Mouse (Mus musculus) midbrain, embryonic 14.5 days (tissue): ENCODE measurements around the gene Adipor2. TPM values are rescaled to one million over a fixed set of nuclear protein-coding genes. Genes with fewer than 3 reads are reported as not detected.
A peak's percentile ranks its signal among the peaks of the same experiment; 100 is the strongest.

ENCODE experiments used
- ATAC-seq: fragments of 200-750 bp; cut with Nextera tagmentation; 2 replicates; pipeline ENCODE4 v1.8.0; 2017; ENCODE audit warnings: moderate number of reproducible peaks, moderate library complexity; ENCODE audit not compliant: low FRiP score, low TSS enrichment
- DNase-seq: peaks from one replicate; pipeline ENCODE4 v3.0.0-alpha.2; 2015
- H3K27ac ChIP-seq: fragments of 300-500 bp; sonication (generic); replicated peaks from 2 replicates; pipeline ENCODE4 v1.5.1; 2014; ENCODE audit warnings: mild to moderate bottlenecking, low read depth, low read length, moderate library complexity
- H3K27me3 ChIP-seq: fragments of 300-500 bp; sonication (generic); 2 replicates; pipeline ENCODE4 v1.6.1; 2014; ENCODE audit warnings: low read length, control low read depth, mixed read lengths; ENCODE audit not compliant: control insufficient read depth, insufficient read depth
- H3K36me3 ChIP-seq: fragments of 300-500 bp; sonication (generic); 2 replicates; pipeline ENCODE4 v1.6.1; 2014; ENCODE audit warnings: low read length, control low read depth; ENCODE audit not compliant: control insufficient read depth, insufficient read depth
- H3K4me1 ChIP-seq: fragments of 300-500 bp; sonication (generic); 2 replicates; pipeline ENCODE4 v1.6.1; 2014; ENCODE audit warnings: mild to moderate bottlenecking, antibody characterized with exemption, low read length, control low read depth; ENCODE audit not compliant: control insufficient read depth, insufficient read depth
- H3K4me2 ChIP-seq: fragments of 300-500 bp; sonication (generic); 2 replicates; pipeline ENCODE4 v1.6.1; 2014; ENCODE audit warnings: mild to moderate bottlenecking, low read length, moderate library complexity
- H3K4me3 ChIP-seq: fragments of 300-500 bp; sonication (generic); replicated peaks from 2 replicates; pipeline ENCODE4 v1.5.1; 2014; ENCODE audit warnings: low read depth, low read length
- H3K9ac ChIP-seq: fragments of 300-500 bp; sonication (generic); replicated peaks from 2 replicates; pipeline ENCODE4 v1.6.1; 2014; ENCODE audit warnings: mild to moderate bottlenecking, low read length, moderate library complexity
- H3K9me3 ChIP-seq: fragments of 300-500 bp; sonication (generic); 2 replicates; pipeline ENCODE4 v1.6.1; 2016; ENCODE audit warnings: low read length, control low read depth, mixed read lengths; ENCODE audit not compliant: control insufficient read depth
- WGBS: fragments of 180-500 bp; shearing (Covaris S2); extraction: QIAGEN DNeasy Blood & Tissue Kit; methylation state at CpG from one replicate; pipeline ENCODE4 v1.1.7; 2014; 5-methylcytosine and 5-hydroxymethylcytosine counted together
- polyA plus RNA-seq: library from polyadenylated mRNA; unstranded; fragments of >200 nt; fragmentation: Nextera tagmentation; extraction: Ambion mirVana; gene quantifications from 2 replicates; pipeline ENCODE4 v1.2.1, GENCODE M21; 2014

Gene Adipor2
- polyA plus RNA-seq, 1 experiment from 2014 or later: 31.9 TPM

GRCm38 (mm10) chr6:119314751-119315476, 102.6 kb downstream of the Adipor2 start:
- H3K9ac ChIP-seq: no peak overlapping the region
- 73% methylated on average over 7 of the region's 7 CpGs for WGBS

GRCm38 (mm10) chr6:119313588-119314375, 103.7 kb downstream of the Adipor2 start:
- WGBS: 47% methylated on average over 14 of the region's 14 CpGs
- no peak overlapping the region for H3K4me3 ChIP-seq
- H3K4me2 ChIP-seq: no peak overlapping the region
- 0 out of 2 replicates have a peak, but pooled peaks cover 3% of the 10 kb centered on the region for H3K36me3 ChIP-seq
- ATAC-seq (peak; percentile 67), DNase-seq (peak; percentile 82)
- H3K27ac ChIP-seq: peak overlapping the region; percentile 67
- H3K4me1 ChIP-seq: peaks cover 22% of the 10 kb centered on the region
- no peaks in the 10 kb centered on the region for H3K27me3 ChIP-seq
- no peak overlapping the region for H3K9ac ChIP-seq
- H3K9me3 ChIP-seq: no peaks in the 10 kb centered on the region

More at GRCm38 (mm10) chr6:119314751-119315476, 102.6 kb downstream of the Adipor2 start:
- ATAC-seq (no peak), DNase-seq (no peak)
- no peak overlapping the region for H3K4me2 ChIP-seq
- 0 out of 2 replicates have a peak, but pooled peaks cover 3% of the 10 kb centered on the region for H3K36me3 ChIP-seq
- no peaks in the 10 kb centered on the region for H3K9me3 ChIP-seq
- H3K4me3 ChIP-seq: no peak overlapping the region
- peaks cover 22% of the 10 kb centered on the region for H3K4me1 ChIP-seq
- H3K27me3 ChIP-seq: no peaks in the 10 kb centered on the region
- H3K27ac ChIP-seq: no peak overlapping the region

- no peak overlapping the region for H3K9ac ChIP-seq
- DNase-seq (no peak), ATAC-seq (no peak)
- H3K36me3 ChIP-seq: 0 out of 2 replicates have a peak, but pooled peaks cover 3% of the 10 kb centered on the region
- H3K27ac ChIP-seq: no peak overlapping the region; the same call in 1 of the 2 replicates
- H3K27me3 ChIP-seq: no peaks in the 10 kb centered on the region
- 62% methylated on average over 3 of the region's 3 CpGs for WGBS
- no peak overlapping the region for H3K4me3 ChIP-seq
- H3K4me1 ChIP-seq: peaks cover 22% of the 10 kb centered on the region
- H3K4me2 ChIP-seq: no peak overlapping the region
- no peaks in the 10 kb centered on the region for H3K9me3 ChIP-seq
Observed at GRCm38 (mm10) chr6:119313096-119313495, 104.4 kb downstream of the Adipor2 start.

GRCm38 (mm10) chr6:119312381-119312780, 105.1 kb downstream of the Adipor2 start:
- Histone ChIP-seq H3K9ac (no peak overlapping the region), H3K27me3 (no peaks in the 10 kb centered on the region), H3K27ac (no peak overlapping the region), H3K9me3 (no peaks in the 10 kb centered on the region), H3K36me3 (0 out of 2 replicates have a peak, but pooled peaks cover 3% of the 10 kb centered on the region), H3K4me3 (no peak overlapping the region), H3K4me2 (no peak overlapping the region), H3K4me1 (peaks cover 22% of the 10 kb centered on the region)
- DNase-seq: no peak
- no peak for ATAC-seq
- WGBS: 82% methylated on average over 6 of the region's 6 CpGs

GRCm38 (mm10) chr6:119310176-119310575, 107.3 kb downstream of the Adipor2 start:
- Histone ChIP-seq H3K9me3 (no peaks in the 10 kb centered on the region), H3K27ac (no peak overlapping the region), H3K36me3 (no peaks in the 10 kb centered on the region), H3K9ac (no peak overlapping the region), H3K4me2 (no peak overlapping the region), H3K4me3 (no peak overlapping the region), H3K4me1 (peaks cover 22% of the 10 kb centered on the region), H3K27me3 (no peaks in the 10 kb centered on the region)
- WGBS: 55% methylated on average over 9 of the region's 9 CpGs
- ATAC-seq (no peak), DNase-seq (no peak)

GRCm38 (mm10) chr6:119307867-119308413, 109.6 kb downstream of the Adipor2 start:
- H3K4me1 ChIP-seq: 0 out of 2 replicates have a peak, but pooled peaks cover 3% of the 10 kb centered on the region
- H3K4me2 ChIP-seq: no peak overlapping the region
- no peak overlapping the region for H3K27ac ChIP-seq
- H3K9me3 ChIP-seq: no peaks in the 10 kb centered on the region
- H3K27me3 ChIP-seq: no peaks in the 10 kb centered on the region
- no peaks in the 10 kb centered on the region for H3K36me3 ChIP-seq
- no peak overlapping the region for H3K9ac ChIP-seq
- peak; percentile 42 for DNase-seq
- H3K4me3 ChIP-seq: no peak overlapping the region
- no peak for ATAC-seq
- 36% methylated on average over 10 of the region's 10 CpGs for WGBS

GRCm38 (mm10) chr6:119303331-119303730, 114.2 kb downstream of the Adipor2 start:
- Histone ChIP-seq H3K4me3 (no peak overlapping the region), H3K27me3 (no peaks in the 10 kb centered on the region), H3K27ac (no peak overlapping the region), H3K36me3 (no peaks in the 10 kb centered on the region), H3K9ac (no peak overlapping the region), H3K4me2 (no peak overlapping the region), H3K4me1 (no peaks in the 10 kb centered on the region), H3K9me3 (no peaks in the 10 kb centered on the region)
- WGBS: 93% methylated on average over 6 of the region's 6 CpGs
- ATAC-seq: no peak
- no peak for DNase-seq
